Mouse (Mus musculus): ENCODE results near the gene Tspan12. TPM values are rescaled to one million over a fixed set of nuclear protein-coding genes. Genes with fewer than 3 reads are reported as not detected.
A peak's percentile ranks its signal among the peaks of the same experiment; 100 is the strongest.

Tspan12 gene
- polyA plus RNA-seq, 1 experiment, result 2.0 TPM

GRCm38 (mm10) chr6:21796413-21796812 lies 55.9 kb downstream of the Tspan12 start:
- no peaks in the 10 kb centered on the region for H3K36me3 ChIP-seq (ENCODE audit: control insufficient read depth, insufficient read depth, low read length)
- no peak for TF ChIP-seq CTCF (IDR thresholded peaks at IDR 0.05; ENCODE audit: borderline replicate concordance, control insufficient read depth, extremely low read depth, insufficient read depth, low read length, poor library complexity)
- TF ChIP-seq POLR2A (IDR thresholded peaks at IDR 0.05; ENCODE audit: control insufficient read depth, extremely low read depth, insufficient read depth, low read length, poor library complexity), result no peak
- H3K4me3 ChIP-seq (ENCODE audit: control insufficient read depth, insufficient read depth, low read length), result no peak overlapping the region
- H3K27me3 ChIP-seq (ENCODE audit: control insufficient read depth, insufficient read depth, low read length), result no peaks in the 10 kb centered on the region
- WGBS, result 94% methylated on average over 10 of the region's 10 CpGs
- no peaks in the 10 kb centered on the region for H3K4me1 ChIP-seq (replicated peaks; ENCODE audit: control insufficient read depth, insufficient read depth, low read length)
- DNase-seq, result no peak
- no peak overlapping the region for H3K27ac ChIP-seq (ENCODE audit: control insufficient read depth, insufficient read depth, low read length)

- H3K27ac ChIP-seq (ENCODE audit: control insufficient read depth, insufficient read depth, low read length), result no peak overlapping the region
- H3K36me3 ChIP-seq (ENCODE audit: control insufficient read depth, insufficient read depth, low read length), result no peaks in the 10 kb centered on the region
- TF ChIP-seq CTCF (IDR thresholded peaks at IDR 0.05; ENCODE audit: borderline replicate concordance, control insufficient read depth, extremely low read depth, insufficient read depth, low read length, poor library complexity) (no peak), POLR2A (IDR thresholded peaks at IDR 0.05; ENCODE audit: control insufficient read depth, extremely low read depth, insufficient read depth, low read length, poor library complexity) (no peak)
- DNase-seq, result no peak
- no peaks in the 10 kb centered on the region for H3K4me1 ChIP-seq (replicated peaks; ENCODE audit: control insufficient read depth, insufficient read depth, low read length)
- no peaks in the 10 kb centered on the region for H3K27me3 ChIP-seq (ENCODE audit: control insufficient read depth, insufficient read depth, low read length)
- H3K4me3 ChIP-seq (ENCODE audit: control insufficient read depth, insufficient read depth, low read length), result no peak overlapping the region
- 94% methylated on average over 5 of the region's 5 CpGs for WGBS
Observed at GRCm38 (mm10) chr6:21795410-21795809, 56.9 kb downstream of the Tspan12 start.

- TF ChIP-seq CTCF (IDR thresholded peaks at IDR 0.05; ENCODE audit: borderline replicate concordance, control insufficient read depth, extremely low read depth, insufficient read depth, low read length, poor library complexity) (no peak), POLR2A (IDR thresholded peaks at IDR 0.05; ENCODE audit: control insufficient read depth, extremely low read depth, insufficient read depth, low read length, poor library complexity) (no peak)
- H3K36me3 ChIP-seq (ENCODE audit: control insufficient read depth, insufficient read depth, low read length), result no peaks in the 10 kb centered on the region
- H3K27me3 ChIP-seq (ENCODE audit: control insufficient read depth, insufficient read depth, low read length), result no peaks in the 10 kb centered on the region
- no peaks in the 10 kb centered on the region for H3K4me1 ChIP-seq (replicated peaks; ENCODE audit: control insufficient read depth, insufficient read depth, low read length)
- H3K4me3 ChIP-seq (ENCODE audit: control insufficient read depth, insufficient read depth, low read length), result no peak overlapping the region
- WGBS, result 9% methylated on average over 7 of the region's 7 CpGs
- DNase-seq, result peak; percentile 14
- H3K27ac ChIP-seq (ENCODE audit: control insufficient read depth, insufficient read depth, low read length), result no peak overlapping the region
Observed at GRCm38 (mm10) chr6:21795072-21795407, 57.3 kb downstream of the Tspan12 start.

- 81% methylated on average over 11 of the region's 11 CpGs for WGBS
- H3K4me1 ChIP-seq (replicated peaks; ENCODE audit: control insufficient read depth, insufficient read depth, low read length), result no peaks in the 10 kb centered on the region
Observed at GRCm38 (mm10) chr6:21794337-21795071, 57.8 kb downstream of the Tspan12 start.

GRCm38 (mm10) chr6:21791307-21791706 lies 61.0 kb downstream of the Tspan12 start:
- Histone ChIP-seq H3K27ac (ENCODE audit: control insufficient read depth, insufficient read depth, low read length) (no peak overlapping the region), H3K4me3 (ENCODE audit: control insufficient read depth, insufficient read depth, low read length) (no peak overlapping the region), H3K27me3 (ENCODE audit: control insufficient read depth, insufficient read depth, low read length) (no peaks in the 10 kb centered on the region), H3K36me3 (ENCODE audit: control insufficient read depth, insufficient read depth, low read length) (no peaks in the 10 kb centered on the region), H3K4me1 (replicated peaks; ENCODE audit: control insufficient read depth, insufficient read depth, low read length) (no peaks in the 10 kb centered on the region)
- TF ChIP-seq CTCF (IDR thresholded peaks at IDR 0.05; ENCODE audit: borderline replicate concordance, control insufficient read depth, extremely low read depth, insufficient read depth, low read length, poor library complexity), result no peak
- no peak for TF ChIP-seq POLR2A (IDR thresholded peaks at IDR 0.05; ENCODE audit: control insufficient read depth, extremely low read depth, insufficient read depth, low read length, poor library complexity)
- 81% methylated on average over 7 of the region's 7 CpGs for whole genome bisulfite sequencing
- DNase-seq, result no peak

More at GRCm38 (mm10) chr6:21794337-21795071, 57.8 kb downstream of the Tspan12 start:
- TF ChIP-seq POLR2A (IDR thresholded peaks at IDR 0.05; ENCODE audit: control insufficient read depth, extremely low read depth, insufficient read depth, low read length, poor library complexity) (no peak), CTCF (IDR thresholded peaks at IDR 0.05; ENCODE audit: borderline replicate concordance, control insufficient read depth, extremely low read depth, insufficient read depth, low read length, poor library complexity) (no peak)
- Histone ChIP-seq H3K4me3 (ENCODE audit: control insufficient read depth, insufficient read depth, low read length) (no peak overlapping the region), H3K27me3 (ENCODE audit: control insufficient read depth, insufficient read depth, low read length) (no peaks in the 10 kb centered on the region), H3K27ac (ENCODE audit: control insufficient read depth, insufficient read depth, low read length) (no peak overlapping the region), H3K36me3 (ENCODE audit: control insufficient read depth, insufficient read depth, low read length) (no peaks in the 10 kb centered on the region)
- no peak for DNase-seq

- Histone ChIP-seq H3K4me1 (replicated peaks; ENCODE audit: control insufficient read depth, insufficient read depth, low read length) (no peaks in the 10 kb centered on the region), H3K27ac (ENCODE audit: control insufficient read depth, insufficient read depth, low read length) (no peak overlapping the region), H3K4me3 (ENCODE audit: control insufficient read depth, insufficient read depth, low read length) (no peak overlapping the region), H3K36me3 (ENCODE audit: control insufficient read depth, insufficient read depth, low read length) (no peaks in the 10 kb centered on the region), H3K27me3 (ENCODE audit: control insufficient read depth, insufficient read depth, low read length) (no peaks in the 10 kb centered on the region)
- WGBS, result 89% methylated on average over 4 of the region's 4 CpGs
- no peak for DNase-seq
- no peak for TF ChIP-seq POLR2A (IDR thresholded peaks at IDR 0.05; ENCODE audit: control insufficient read depth, extremely low read depth, insufficient read depth, low read length, poor library complexity)
- no peak for TF ChIP-seq CTCF (IDR thresholded peaks at IDR 0.05; ENCODE audit: borderline replicate concordance, control insufficient read depth, extremely low read depth, insufficient read depth, low read length, poor library complexity)
Observed at GRCm38 (mm10) chr6:21790550-21791086, 61.7 kb downstream of the Tspan12 start.
